Mouse (Mus musculus): ENCODE measurements around the gene Krt35.
A peak's percentile ranks its signal among the peaks of the same experiment; 100 is the strongest.

The Krt35 gene

GRCm38 (mm10) chr11:100066236-100067010 lies 29.6 kb downstream of the Krt35 start:
- no peak for DNase-seq (ENCODE audit: low spot score in 2 of 2)

DNA sequence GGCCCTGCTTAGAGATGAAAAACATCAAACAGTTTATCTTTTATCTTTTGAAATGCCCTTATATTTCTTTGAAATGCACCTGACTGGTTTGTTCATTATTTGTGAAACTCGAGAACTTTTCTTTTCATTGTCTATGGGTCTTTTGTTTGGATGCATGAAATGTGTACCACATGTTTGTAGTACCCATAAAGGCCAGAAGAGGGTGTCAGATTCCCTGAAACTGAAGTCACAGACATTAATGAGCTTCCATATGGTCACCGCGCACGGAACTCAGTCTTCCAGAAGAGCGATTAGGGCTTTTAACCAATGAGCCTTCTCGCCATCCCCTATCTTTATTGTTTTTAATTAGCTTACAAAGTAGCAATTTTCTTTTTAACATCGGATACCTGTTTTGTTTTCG lies 37.2 kb downstream of the Krt35 start:
- no peak for DNase-seq (ENCODE audit: low spot score in 2 of 2)

- no peak for DNase-seq (ENCODE audit: low spot score in 2 of 2)
Measured at GRCm38 (mm10) chr11:100055686-100056655, 40.1 kb downstream of the Krt35 start.

GRCm38 (mm10) chr11:100050451-100050850 lies 45.6 kb downstream of the Krt35 start, which contains the start of gene Krt31:
Gene Krt31, minus strand, starts transcription at chr11:100050551.
- no peak for DNase-seq (ENCODE audit: low spot score in 2 of 2)

DNA sequence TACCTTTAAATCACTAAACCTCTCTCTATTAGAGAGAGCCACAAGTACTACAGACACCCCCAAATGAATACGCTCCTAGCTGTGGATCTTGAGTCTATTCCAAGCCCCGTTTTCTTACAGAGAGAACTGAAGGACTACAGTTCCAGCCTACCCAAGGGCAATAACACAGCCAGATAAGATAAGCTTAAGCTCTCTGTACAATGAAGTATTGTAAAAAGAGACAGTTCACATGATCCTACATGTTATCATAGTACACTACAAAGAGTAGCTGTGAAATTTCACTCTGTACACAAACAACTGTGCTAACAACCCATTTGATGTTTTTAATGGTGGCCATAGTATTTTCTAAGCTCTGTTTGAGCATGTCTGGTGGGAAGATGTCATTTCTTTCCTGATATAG lies 48.8 kb downstream of the Krt35 start:
- no peak for DNase-seq (ENCODE audit: low spot score in 2 of 2)

DNA sequence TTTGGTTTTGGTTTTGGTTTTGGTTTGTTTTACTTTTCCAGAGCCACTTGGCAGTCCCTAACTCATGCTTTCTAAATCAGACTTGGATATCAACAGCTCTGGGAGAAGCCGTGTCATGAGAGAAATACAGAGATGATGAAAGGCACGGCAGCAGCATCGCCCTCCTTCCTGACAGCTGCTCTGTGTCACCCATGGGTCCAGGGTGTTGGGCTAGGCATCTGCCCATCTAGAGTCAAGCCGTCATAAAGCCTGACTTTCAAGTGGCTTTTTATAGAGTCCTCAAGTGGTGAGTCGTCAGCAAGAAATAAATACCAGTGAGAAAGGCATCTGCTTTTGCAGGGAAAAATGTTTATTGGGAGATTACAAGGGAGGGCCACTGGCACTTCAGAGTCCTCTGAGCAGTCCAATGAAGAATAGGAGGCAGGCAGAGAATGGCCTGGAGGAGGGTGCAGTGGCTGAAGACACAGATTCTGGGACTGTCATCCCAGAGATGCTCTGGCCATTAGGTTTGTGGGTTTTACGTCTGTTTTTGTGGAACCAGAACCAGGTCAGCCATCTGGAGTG lies 49.7 kb downstream of the Krt35 start:
- peak; percentile 1 to 9 for DNase-seq (ENCODE audit: low spot score in 2 of 2)
